Mouse (Mus musculus): ENCODE data around the gene Sh3d21.

Gene Sh3d21

DNA sequence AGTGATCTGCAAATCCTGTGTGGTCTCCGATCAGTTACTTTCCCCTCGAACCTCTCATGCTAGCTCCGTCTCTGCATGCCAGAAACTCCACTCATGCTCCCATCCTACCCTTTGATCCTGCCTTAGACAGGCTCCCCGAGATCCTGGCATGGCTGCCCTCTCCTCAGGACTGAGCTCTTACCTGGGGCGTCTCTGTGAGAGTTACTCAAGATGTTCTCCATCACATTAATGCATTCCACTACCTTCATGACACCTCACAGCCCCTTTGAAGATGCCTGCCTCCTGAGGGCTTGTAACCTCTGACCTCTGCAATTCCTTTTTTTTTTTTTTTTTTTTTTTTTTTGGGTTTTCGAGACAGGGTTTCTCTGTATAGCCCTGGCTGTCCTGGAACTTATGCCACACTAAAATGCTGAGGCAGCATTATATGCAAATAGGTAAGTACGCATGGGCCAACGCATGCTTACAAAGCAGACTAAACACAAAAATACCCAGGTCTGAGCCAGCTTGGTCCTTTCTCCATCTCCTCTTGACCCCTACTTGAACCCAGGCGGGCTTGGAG is 16.2 kb downstream of the Sh3d21 start:
- no peak for DNase-seq (ENCODE audit: low read depth, low spot score)

DNA sequence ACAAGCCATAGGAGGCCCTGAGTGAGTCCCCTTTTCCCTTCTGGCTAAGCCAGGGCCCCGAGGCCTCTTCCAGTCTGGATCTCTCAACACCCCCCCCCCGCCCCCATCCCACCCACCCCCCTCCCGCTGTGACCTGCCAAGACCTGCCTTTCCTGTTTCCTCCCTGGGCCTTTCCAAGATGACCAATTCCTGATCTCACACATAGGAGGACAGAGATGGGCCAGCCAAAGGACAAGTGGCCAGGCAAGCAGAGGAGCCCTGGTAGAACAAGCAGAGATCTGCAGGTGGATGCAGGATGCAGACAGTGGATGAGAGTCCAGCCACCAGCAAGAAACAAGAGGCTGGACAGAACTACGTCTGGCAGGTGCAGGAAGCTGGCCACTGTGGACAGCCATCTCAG is 17.9 kb downstream of the Sh3d21 start:
- no peak for DNase-seq (ENCODE audit: low read depth, low spot score)

DNA sequence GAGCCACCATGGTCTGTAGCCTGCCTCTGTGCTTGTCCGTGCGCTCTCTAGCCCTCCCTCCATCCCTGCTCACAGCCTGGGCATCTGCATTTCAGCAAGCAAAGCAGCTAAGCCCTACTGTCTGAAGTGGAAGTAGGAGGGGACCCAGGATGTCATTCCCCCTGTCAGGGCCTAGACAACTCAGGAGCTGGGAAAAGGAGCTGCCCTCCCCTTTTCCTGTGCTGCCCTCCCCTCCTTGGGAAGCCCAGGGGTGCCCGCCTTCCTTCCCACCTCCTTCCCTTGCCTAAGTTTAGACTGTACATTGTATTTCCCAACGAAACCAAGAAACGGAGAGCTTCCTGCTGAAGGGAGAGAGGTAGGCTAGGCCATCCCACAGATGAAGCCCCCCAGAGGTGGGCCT is 22.3 kb downstream of the Sh3d21 start:
- DNase-seq (ENCODE audit: low read depth, low spot score) = no peak

DNA sequence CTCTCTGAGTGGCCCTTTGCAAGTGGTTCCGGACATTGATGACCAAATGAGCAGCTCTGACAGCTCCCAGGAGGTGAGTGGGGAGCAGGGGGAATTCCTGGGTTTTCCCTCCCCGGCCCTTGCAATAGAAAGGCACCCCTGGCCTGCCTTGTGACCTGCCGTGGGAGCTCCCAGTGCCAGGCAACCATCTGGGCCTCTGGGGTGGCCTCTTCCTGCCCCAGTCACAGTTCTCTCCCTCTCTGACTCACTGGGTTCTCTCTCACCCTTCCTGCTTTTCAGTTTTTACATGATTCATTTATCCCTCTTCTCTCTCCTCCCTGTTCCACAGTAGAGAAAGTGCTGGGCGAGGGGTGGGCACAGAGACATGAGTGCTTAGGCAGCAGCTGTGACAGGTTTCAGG is 25.5 kb downstream of the Sh3d21 start:
- no peak for DNase-seq (ENCODE audit: low read depth, low spot score)

DNA sequence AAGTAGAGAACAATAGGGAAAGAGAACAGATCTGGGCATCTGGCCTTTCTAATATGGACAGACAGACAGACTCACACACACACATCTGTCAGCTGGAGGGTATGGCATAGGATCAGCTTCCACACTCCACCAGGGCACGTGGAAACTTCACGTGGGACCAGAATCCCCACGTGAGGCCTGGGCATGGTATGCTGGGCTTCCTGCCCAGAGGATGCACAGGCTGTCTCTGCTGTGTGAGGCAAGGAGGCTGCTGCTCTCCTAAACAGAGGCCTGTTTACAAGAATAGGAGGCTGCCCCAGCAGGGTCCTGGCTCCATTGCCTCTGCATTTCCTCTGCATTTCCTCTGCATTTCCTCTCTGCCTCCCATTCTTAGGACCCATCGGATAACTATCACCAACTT is 28.7 kb downstream of the Sh3d21 start:
- no peak for DNase-seq (ENCODE audit: low read depth, low spot score)

DNA sequence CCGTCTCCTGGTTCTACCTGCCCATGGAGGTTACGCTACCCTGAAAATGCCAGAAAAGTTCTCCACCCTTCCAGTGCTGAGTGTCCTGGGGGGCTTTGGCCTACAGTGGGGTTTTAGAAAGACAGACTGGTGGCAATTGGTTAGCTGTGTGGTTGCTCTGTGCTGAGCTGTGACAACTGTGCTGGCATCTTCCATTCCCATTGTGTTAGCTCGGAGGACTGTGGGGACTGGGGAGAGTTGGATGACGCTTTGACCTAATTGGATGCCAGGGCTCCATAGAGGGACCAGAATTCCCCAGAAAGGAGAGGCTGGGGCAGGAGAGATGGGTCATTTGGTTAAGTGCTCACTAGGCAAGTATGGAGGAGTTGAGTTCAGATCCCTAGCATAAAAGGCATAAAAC is 29.1 kb downstream of the Sh3d21 start:
- DNase-seq (ENCODE audit: low read depth, low spot score) = no peak

DNA sequence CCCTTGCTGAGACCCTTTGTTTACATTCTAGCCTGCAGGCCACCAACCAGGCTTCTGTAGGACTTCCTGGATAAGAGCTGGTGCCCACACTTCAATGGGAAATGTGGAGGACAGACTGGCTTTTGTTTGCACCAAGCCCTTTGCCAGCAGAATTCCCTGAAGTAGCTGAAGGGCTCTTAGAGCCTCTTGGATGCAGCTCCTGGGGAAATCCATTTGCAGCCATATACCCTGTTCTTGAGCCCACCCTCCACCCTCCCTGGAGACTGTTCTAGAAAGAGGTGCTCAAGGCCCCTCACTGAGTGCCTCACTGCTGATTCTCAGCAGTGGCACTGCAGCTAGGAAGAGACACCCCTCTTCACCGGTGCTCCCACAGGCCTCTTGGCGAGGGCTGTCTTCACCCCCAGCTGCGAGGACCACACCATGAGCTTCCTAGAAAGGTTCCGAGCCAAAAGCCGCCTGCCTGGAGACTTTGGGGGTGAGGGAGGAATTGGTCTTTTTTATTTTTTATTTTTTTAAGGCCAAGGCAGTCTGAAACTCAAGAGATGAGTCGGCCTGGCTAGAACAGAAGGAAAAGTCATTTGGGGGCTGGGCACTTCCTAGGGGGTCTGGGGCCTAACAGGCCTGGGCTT is 30.5 kb downstream of the Sh3d21 start:
- no peak for DNase-seq (ENCODE audit: low read depth, low spot score)

DNA sequence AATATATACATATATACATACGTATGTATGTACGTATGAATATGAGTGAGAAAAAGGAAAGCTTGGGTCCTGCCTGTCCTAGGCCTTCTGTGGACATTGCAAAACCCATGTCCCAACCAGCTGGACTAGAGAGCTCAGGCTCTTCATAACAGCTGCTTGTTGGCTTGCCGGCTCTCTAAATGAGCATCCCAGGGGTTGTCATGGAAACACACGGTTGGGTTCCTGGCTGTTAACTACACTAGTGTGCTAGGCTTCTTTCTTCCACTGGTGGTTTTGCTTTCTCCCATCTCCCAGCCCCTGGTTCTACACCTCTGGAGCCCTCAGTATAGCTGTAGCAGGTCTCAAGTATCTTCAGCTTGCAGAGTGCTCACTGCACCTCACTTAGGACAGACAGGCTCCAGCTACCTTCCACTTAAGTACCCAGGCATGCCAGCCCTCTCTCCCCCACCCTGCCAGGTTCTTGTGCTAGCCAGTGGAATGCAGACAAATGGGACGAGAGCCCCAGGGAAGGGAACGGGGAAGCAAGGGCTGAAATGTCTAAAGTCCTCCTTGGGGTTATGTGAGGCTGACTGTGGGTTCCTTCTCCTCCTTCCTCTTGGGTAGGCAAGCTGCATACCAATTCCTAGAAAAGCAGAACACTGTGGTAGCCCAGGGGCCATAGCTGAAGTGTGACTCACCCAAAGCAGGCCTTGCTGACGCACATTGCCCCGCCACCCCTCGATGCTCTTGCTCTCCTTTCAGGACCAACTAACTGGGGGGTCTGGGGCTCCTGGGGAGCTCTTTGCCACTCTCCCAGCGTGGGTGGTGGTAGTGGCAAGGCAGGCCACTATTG is 31.8 kb downstream of the Sh3d21 start:
- DNase-seq (ENCODE audit: low read depth, low spot score) = no peak

DNA sequence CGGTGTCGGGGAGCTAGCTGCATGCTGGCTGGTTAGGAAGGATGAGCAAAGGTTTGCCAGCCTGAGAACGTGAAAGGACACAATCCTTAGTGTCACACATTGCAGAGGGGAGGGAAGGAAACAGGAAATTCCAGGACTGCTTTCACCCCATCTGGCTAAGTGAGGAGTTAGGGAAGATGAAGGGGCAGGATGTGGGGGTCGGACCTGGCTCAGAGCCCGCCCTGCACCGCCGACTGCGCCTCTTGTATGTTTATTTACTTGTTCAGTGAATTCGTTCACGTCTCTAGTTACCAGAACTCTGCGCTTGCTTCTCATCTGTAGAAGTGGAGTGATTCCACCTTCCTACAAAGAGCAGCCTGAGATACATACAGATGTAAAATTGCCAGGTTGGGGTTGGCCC is 32.8 kb downstream of the Sh3d21 start:
- no peak for DNase-seq (ENCODE audit: low read depth, low spot score)

DNA sequence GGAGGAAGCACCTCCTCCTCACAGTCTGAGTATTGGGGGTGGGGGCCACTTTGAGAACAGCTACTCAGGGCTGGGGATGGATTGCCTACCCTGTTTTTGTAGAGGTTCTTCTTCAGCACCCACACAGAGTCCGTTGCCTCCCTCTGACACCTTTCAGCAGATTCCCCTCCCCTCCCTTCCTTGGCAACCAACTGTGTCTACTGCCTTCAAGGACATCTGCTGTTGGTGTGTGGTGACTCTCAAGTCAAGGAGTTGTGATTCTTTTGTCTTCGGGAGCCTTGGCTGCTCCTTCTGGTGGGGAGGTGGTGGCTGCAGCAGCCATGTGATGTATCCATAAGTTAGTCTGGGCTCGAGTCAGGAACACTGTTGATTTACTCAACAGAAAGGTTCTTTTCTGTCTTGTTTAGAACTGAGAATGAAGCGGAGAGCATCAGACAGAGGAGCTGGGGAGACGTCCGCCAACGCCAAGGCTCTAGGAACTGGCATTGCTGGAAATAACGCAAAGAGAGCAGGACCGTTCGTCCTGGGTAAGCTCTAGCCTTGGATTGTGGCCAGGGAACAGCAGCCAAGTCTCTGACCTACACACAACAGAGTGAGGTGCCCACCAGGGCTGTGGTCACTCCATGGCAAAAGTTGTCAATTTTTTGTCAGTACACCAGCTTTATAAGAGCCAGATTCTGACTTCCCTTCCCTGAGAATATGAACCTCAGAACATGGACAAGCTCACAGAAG is 39.8 kb downstream of the Sh3d21 start:
- no peak for DNase-seq (ENCODE audit: low read depth, low spot score)

DNA sequence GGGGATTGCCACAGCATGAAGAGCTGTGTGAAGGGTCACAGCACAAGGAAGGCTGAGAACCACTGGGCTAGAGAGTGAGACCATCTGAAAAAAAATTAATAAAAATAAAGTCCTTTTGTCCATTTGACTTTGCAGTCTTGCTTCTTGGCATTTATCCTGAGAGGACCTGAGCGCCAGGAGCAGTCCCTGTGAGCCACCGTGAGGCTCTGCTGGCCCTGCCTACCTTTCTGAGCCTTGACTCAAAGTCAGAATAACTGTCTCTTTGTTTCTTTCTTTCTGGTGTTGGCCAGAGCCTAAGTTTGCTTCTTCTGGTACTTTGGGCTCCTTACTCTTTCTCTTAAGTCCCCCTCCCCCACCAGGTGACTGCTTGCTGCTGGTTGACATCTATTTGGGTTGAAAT is 42.8 kb downstream of the Sh3d21 start:
- DNase-seq (ENCODE audit: low read depth, low spot score) = no peak

DNA sequence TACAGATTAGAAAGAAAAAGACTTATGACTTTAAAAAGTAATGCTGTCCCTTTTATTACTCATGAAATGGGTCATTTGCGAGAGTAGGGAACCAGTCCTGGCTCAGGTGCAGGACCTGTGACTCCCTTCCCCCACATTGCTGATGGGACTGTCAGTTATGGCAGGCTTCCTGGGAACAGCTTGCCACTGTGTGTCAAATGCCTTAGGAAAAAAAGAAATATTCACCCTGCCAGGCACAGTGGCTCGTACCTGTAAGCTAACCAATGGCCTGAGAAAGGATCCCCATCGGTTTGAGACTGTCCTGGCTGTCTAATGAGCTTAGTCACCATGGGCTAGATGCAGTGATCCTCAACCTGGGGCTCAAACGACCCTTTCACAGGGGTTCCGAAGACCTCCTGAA is 43.2 kb downstream of the Sh3d21 start:
- no peak for DNase-seq (ENCODE audit: low read depth, low spot score)

DNA sequence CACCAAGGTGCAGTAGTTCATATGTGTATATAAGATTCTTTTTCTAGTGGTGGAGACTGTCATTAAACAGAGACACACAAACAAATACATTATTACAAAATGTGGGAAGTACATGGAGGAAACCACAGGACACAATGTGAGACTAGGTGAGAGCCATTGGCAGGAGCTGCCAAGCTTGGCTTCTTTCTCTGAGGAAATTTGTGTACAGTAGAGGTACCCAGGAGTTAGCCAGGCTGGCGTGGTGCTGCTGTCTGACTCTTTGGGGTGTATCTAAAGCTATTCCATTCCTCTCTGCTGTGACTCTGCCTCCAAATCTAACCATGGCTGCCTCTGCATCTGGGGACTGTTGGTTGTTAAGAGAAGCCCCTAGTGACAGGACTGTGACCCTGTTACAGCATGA is 44.2 kb downstream of the Sh3d21 start:
- no peak for DNase-seq (ENCODE audit: low read depth, low spot score)

DNA sequence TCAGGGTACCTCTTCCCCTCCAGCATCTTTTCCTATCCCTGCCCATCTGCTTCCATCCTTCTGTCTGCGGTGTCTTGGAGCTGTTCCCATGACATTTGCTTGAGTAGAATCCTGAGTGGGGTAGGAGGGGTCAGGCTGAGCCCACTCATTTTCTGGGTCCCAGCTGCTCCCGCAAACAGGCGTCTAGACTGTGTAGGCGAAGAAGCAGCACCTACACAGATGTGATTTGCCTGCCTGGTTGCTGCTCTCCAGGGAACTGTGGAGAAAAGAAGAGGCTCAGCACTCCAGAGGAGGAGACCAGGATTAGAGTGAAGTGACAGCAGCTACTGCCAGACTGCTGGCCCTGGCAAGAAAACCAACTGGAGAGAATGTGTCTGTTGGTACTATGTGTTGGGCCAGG is 44.6 kb downstream of the Sh3d21 start:
- DNase-seq (ENCODE audit: low read depth, low spot score) = no peak

DNA sequence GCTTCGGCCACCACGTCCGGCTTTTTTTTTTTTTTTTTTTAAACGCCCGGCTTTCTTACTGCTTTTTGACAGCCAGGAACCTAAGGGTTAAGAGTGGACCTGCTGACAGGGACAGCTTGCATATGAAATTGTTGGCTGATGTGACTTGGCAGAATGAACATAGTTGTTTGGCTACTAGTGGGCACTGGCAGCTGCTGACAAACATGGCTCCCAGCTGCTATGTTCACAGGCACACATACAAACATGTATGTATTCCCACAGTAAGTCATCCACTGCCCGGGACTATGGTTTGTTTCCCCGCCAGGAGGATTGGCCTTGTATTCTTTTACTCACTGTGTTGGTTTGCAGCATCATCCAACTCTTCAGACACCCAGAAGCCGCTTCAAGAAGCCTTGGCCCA is 46.2 kb downstream of the Sh3d21 start:
- DNase-seq (ENCODE audit: low read depth, low spot score) = no peak

DNA sequence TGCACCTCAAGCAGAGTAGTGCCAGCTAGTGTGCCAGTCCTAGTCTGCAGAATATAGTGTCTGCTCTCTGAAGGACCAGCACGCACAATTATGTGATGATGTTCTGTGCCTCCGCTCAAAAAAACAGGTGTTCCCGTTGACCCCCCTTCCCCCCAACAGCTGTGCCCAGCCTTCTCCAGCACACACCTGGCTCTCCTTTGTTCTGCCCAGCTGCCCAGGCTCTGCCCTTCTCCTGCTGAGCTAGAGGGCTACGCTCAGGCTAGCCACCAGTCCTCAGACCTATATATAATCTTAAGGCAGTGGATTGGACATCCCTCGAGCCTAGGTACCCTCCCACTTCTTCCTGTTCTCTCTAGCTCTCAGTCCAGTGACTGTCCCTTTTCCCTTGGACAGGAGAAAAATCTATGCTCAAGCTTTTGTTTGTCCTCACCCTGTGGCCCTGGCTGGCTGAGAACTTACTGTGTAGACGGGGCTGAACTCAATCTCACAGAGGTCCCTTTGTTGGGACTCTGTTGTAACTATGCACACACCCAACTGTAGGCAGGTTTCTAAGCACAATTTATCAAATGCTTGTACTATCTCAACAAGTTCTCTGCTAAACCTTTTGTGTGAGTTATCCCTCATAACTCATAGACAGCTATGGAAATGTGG is 47.3 kb downstream of the Sh3d21 start:
- no peak for DNase-seq (ENCODE audit: low read depth, low spot score)

DNA sequence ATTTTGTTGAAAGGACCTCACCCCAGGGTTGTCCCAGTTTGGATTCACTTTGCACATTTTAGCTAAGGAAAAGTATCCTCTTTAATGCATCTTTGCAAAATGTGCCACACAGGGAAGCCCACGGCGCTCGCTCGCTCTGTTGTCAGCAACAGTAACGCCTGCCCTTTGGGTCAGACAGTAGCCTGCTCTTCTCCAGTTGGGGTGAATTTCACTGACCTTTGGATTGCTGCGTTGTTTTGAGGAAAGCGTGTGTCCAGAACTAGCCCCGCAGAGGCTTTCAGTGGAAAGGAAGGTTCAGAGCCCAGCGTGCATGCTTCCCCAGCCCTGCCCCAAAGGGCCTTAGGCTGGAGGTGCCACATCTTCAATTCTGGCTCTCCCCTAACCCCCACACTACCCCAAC is 47.9 kb downstream of the Sh3d21 start:
- DNase-seq (ENCODE audit: low read depth, low spot score) = no peak

DNA sequence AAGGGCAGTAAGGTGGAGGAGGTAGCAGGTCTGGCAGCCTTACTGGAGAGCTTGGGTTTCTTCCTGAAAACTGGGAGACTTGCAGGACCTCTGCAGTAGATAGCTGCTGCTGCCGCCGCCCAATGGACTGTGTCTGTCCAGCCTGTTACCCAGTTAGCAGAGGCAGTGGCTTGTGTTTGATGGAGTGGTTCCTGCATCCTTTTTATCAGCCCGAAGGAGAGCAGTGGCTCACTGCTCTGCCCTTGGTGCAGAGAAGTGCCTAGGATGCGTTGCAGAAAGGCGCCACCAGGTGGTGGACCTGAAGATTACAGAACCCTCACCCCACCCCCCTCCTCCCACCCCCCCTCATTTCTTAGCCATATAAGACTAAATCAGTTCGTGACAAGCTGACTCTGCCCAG is 49.3 kb downstream of the Sh3d21 start:
- DNase-seq (ENCODE audit: low read depth, low spot score) = peak; percentile 80

DNA sequence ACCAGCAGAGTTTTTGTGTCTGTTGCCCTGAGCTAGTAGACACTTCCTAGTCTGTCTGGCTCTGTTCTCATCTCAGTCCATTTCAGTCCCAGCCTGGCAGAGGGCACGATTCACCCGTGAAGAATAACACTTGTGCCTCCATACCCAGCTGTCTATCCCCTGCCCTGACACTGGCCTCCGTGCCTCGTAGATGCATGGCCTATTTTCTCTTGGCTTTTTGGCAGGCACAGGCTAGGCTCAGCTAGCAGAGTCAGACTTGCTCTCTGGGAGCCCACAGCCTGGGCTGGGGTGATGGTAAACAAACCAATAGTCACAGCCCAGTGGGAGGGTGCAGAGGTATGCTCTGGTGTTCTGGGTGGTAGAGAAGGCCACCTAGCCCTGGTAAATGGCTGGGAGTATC is 50.0 kb downstream of the Sh3d21 start:
- DNase-seq (ENCODE audit: low read depth, low spot score) = no peak

DNA sequence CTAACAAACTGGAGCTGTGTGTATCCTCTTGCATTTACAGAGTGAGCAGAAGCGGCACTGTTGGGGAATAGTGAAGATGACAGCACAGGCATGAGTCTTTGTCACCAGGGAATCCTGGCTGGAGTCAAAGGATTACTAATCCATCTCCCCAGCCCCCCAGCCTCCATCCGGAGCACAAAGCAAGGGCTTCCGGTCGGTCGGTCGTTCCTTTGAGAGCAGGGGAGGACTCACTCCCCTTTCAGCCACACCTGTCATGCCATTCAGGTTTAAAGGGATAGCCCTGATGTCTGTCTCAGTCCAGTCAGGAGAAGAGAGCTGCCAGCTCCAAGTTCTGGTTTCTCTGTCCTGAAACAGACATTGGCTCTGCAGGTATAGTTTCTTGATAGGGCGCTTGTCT is 52.1 kb downstream of the Sh3d21 start:
- no peak for DNase-seq (ENCODE audit: low read depth, low spot score)

DNA sequence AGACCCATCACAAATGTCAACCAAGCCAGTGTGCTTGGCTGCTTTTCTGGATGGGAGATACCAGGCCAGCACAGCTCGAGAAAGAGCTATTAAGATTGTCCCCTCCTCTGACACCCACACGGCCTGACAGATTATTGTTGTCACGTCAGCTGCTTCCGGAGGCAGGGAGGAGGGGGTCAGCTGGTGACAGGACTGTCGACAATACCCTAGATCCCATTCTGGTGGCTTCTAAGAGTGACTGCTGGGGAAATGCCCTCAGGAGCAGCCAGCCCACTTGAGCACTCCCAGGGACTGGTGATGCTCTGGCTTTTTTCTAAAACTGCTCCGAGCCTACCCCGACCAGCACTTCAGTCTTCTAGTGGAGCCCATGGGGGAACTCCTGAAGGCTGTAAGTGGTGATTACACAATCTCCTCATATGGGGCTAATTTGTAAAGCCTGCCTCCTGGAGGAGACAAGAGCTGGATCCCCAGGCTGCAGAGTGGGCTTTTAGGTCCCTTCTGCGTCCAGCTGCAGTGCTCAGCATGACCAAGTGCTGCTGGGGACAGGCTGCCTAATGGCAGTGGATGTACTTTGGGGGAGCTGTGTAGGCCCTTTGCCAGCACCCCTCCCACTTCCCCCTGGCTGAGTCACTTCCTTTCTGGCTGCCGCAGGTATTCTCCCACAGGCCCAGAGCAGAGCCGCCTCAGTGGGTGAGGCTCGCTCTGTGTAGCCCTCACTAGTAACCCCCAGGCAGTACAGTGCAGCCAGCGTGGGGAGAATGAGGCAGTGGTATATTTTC is 52.7 kb downstream of the Sh3d21 start:
- DNase-seq (ENCODE audit: low read depth, low spot score) = peak; percentile 90
